Mouse (Mus musculus) cerebellum, adult 11 months (tissue): ENCODE results near the gene Lce6a.

Experiments used
- DNase-seq: peaks from one replicate; pipeline ENCODE4 v3.0.0; 2022

Gene Lce6a

DNA sequence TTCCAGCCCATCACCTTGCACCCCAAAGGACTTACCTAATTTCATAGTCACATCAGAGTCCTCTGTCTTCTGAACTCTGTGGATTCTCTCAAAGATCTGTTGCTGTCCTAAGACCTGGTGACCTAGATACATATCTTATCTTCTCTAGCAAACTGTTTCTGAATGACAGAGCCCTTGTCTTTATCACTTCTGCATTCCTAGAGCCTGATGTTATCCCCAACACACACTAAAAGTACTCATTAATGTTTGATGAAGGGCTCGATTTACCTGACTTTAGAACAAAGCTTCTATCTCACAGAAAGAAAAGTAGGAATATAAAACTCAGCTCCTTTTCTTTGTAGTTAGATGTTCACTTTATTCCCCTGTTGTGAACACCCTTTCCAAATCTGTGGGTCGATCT lies at the start of gene Lce6a:
TSS of gene Lce6a (minus strand) at position 101 of the 400 bp plus-strand sequence.
- no peak for DNase-seq

DNA sequence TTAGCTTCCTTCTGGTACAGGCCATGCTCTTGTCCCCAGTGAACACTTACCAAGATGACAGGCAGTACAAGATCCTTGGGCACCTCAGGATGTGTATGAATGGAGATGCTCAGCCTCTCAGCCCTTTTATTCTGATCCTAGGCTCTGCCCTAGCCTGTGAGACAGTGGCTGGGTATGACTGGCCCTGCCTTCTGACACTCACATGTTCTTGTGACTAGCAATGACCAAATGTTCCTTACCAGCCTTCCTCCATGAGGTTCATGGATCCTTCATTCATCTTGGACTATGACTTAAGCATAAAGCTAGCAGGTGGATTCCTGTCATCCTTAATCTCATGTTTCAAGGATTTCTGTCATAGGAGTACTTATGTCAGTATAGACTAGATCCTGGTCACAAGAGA lies 48.8 kb upstream of the Lce6a start, which contains the start of gene Lce1a2:
TSS of gene Lce1a2 (minus strand) at position 101 of the 400 bp plus-strand sequence.
- DNase-seq, result no peak

DNA sequence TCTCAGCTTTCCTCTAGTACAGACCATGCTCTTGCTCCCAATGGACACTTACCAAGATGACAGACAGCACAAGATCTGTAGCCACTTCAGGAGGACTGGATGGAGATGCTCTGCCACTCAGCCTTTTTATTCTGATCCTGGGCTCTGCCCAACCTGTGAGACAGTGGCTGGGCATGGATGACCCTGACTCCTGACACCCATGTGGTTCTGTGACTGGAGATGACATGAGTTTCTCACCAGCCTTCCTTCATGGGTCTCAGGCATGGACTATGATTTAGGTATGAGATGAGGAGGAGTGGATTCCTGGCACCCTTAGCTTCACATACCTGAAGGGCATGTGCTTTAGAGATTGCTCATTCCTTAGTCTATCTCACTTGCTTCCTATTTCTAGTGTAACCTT lies 35.4 kb upstream of the Lce6a start, which contains the start of gene Lce1b:
TSS of gene Lce1b (minus strand) at position 101 of the 400 bp plus-strand sequence.
- no peak for DNase-seq

DNA sequence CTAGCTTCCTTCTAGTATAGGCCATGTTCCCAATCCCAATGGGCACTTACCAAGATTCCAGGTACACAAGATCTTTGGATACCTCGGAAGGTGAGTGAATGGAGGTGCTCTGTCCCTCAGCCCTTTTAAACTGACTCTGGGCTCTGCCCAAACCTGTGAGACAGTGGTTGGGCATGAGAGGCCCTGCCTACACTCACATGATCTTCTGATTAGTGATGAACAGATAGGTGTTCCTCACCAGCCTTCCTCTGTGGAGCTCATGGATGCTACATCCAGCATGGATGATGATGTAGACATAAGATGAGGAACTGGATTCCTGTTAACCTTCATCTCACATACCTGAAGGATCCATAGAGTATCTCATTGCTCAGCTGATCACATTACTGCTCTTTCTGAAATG lies 26.7 kb upstream of the Lce6a start, which contains the start of gene Lce1a1:
TSS of gene Lce1a1 (minus strand) at position 101 of the 400 bp plus-strand sequence.
- DNase-seq, result no peak

DNA sequence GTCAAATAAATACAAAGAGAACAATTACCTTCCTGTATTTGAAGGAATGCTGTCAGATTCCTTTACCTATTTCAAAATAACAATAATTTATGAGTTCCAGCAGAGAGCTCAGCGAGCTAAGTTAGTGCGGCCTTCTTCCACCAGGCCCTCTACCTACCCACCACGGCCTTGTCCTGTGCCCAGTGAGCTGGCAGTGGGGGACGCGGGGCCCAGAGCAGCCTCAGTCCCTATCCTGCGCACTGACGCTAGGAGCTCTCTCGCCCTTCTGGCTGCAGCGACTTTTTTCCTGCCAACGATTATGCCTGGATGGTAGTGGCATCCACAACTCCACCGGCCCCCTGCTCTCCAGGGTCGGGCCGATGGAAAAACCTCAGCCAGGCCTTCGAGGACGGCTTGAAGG lies 18.4 kb upstream of the Lce6a start:
- no peak for DNase-seq

DNA sequence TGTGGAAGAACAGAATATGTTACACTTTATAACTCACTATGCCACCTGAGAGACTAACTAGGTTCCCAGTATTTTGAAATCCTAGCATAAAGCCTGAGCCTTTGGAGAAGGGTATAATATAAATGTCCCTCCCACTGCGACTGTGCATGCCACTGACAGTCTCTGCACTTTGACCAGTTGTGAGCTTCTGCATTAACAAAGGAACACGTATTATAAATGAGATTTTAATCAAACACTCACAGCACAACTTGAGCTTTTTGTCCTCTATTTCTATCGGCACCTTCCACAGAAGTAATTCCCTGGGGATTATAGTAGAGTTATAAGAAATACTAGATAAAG lies 17.2 kb upstream of the Lce6a start:
- DNase-seq, result no peak

DNA sequence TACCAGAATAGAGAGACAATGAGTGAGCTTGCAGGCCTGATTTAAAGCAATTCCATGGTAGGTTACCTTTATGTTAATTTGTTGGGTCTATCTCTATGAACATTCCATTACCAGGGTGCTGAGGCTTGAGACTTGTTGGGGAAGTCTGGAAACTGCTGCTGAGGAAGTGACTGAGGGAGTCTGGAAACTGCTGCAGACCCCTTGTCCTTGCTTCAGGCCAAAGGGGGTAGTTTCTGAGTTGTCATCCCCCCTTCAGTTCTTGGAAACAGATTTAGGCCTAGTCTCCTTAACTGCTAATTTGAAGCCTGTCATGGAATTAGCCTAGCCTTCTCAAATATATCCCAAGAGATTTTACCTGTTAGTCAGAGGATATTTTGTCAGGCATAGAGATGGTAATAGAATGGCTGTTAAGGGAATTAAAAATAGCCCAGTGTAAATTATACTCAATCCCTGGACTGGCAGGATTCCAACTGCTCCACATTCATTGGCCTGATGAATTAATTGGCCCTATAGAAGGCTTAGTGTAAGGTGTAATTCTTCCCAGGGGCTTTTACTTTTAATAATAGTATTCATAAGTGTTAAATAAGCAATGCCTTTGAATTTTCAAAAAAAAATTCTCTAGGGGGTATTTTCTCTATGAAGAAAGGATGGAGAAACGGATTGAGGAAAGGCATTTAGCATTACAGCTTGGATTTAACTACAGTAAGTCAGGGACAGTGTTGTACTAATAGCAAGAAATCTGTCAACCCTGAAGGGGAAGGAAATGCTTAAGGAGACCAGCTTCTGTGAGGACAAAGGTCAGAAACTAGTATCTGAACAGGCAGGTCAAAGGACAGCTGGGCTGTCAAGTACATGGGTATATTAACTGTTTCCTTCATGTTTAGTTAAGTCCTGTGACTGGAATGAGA lies 16.5 kb upstream of the Lce6a start:
- no peak for DNase-seq

DNA sequence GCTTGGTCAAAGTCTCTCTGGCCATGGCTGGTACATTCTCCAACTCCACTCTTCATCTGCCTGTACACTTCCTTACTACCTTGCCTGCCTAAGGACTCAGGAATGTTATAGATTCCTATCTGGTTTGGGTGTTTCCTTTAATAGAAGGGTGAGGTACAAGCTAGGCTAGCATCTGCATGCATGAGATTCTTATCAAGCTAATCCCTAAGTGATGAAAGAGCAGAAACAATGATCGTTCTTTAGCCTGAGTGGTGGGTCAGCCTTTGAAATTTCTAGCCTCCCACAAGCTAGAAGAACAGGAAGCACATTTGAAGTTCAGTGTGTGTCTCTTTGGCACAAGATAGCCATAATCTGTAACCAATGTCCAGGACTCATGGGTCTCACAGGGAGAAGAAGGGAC lies 11.7 kb downstream of the Lce6a start:
- no peak for DNase-seq

DNA sequence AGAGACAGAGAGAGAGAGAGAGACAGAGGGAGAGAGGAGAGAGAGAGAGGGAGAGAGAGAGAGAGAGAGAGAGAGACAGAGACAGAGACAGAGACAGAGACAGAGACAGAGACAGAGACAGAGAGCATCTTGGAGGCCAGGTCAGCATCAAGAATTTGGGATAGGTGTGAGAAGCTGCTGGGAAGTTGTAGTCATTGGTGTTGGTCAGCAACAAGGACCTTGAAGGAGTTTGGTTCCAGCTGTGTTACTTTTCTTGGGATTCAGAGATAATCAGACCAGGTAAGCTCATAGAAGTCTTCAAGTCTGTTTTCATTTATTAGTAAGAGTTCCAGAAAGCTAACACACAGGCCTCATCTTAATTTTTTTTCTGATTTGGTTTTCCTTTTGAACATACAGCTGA lies 14.1 kb downstream of the Lce6a start, which contains the start of gene 2210017I01Rik:
TSS of gene 2210017I01Rik (minus strand) at position 101 of the 400 bp plus-strand sequence.
- DNase-seq, result no peak

DNA sequence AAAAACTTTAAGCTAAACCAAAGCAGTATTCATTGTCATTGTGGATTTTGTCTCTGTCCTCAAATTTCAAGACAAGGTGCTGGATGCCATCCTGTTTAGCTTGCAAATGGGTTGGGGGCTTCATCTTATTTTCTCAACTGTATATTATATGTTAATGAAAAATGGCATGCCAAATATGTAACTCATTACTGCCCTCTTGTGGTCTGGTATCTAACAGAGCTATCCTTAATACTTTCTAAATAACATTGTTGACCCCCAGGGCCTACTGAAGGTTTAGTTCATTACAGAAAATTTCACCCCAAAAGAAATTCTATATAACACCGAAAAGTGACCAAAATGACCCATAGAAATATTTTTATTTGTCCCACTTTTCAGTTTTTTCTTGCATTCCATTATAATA lies 19.3 kb downstream of the Lce6a start:
- DNase-seq, result no peak

DNA sequence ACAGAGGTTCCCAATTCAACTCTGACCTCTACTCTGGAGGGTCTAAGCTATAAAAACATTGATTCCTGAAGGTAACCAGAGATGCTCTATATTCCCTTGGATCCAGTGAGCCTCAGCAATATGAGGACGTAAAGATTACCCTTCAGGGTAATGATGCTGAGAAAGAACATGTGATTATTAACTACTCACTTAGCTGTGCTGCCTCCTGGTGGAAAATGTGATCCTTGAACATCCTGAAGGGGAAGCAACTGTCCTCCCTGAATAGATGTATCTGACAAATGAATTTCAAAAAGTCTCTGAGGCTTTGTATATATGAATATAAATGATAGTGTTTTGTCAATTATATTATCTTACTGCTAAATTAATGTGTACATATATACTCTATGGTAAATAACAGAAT lies 21.0 kb downstream of the Lce6a start:
- DNase-seq, result no peak

DNA sequence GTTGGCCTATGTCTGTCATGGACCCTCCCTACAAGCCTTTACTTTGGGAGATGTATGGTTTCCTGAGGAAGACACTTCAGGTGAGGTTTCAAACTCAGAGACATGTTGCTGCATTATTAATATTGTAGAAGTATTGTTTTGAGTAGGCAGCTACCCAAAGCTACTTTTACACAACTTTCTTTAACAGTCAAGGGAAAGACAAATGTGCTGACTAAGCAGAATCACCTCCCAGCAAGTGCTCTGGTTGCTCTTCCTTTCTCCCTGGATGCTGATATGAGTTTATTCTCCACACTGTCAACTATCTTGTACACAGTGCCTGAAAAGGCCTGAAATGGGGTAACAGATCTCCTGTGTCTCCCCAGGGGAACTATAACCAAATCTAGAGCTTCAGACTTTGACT lies 21.5 kb downstream of the Lce6a start:
- no peak for DNase-seq

DNA sequence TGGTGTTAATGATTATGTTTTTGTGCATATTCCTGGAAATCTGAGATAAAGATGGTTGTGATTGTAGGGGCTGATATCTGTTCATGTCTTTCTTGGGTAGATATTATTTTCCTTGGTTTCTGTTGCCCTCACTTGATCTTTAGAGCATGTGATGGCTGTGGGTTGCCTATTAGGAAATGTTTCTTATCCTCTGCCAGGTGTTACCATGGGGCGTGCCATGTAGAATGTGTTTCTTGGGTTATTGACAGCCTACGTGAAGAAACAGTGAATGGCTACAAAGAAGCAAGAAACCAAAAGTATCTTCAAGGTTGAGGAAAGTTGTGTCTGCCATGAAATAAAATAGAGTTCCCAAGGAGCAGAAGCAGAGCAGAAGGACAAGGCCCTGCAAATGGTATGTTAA lies 23.0 kb downstream of the Lce6a start:
- DNase-seq, result no peak

DNA sequence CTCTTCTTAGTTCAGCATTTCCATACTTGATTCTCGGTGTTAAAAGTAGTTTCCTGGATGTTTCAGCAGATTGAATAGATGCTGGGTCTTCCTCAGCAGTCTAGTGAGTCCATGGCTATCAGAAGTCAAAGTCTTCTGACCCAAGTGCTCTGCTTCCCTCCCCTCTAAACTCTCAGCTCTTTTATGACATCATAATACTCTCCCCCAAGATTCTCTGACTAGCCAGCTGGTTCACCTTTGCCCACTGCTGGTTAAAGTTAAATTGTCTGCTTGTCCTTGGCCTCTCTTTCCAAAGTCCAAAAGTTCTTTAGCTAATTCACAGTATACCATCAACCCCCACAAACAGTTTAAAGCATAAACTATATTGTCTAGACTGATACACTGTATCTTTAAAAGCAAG lies 32.6 kb downstream of the Lce6a start, which contains the start of gene Smcp:
TSS of gene Smcp (minus strand) at position 140 of the 400 bp plus-strand sequence.
- no peak for DNase-seq

DNA sequence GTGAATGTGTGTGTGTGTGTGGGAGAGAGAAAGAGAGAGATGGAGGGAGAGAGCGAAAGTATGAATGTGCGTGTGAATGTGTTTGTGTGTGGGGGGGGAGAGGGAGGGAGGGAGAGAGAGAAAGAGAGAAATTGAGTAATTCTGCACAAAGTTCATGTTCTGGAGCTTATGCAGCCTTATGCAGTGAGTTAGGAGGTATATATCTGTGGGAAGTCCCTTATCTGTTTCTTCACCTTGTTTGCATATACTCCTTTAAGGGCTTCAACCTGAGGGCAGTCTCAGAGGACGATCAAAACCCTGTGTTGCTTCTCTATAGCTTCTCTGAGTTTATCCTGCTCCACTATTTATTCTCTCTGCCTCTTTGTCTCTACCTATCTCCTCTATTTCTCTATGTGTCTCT lies 34.3 kb downstream of the Lce6a start:
- no peak for DNase-seq

DNA sequence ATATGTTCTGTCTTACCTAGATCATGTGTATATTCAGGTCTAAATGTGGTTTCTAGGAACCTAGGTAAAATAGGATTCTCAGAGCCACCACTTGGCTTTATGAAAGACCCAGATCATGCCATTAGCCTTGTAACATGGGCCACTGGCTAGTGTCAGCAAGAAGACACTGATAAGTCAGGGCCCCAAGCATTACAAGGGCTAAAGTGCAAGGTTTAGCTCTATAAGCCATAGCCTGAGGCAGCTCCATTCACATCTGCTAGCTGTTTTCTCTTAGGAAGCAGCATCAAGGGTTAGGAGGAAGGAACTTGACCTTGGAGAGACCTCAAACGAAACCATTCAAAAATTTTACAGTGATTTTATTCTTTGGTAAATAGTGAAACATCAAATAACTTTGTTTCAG lies 36.4 kb downstream of the Lce6a start:
- DNase-seq, result no peak

DNA sequence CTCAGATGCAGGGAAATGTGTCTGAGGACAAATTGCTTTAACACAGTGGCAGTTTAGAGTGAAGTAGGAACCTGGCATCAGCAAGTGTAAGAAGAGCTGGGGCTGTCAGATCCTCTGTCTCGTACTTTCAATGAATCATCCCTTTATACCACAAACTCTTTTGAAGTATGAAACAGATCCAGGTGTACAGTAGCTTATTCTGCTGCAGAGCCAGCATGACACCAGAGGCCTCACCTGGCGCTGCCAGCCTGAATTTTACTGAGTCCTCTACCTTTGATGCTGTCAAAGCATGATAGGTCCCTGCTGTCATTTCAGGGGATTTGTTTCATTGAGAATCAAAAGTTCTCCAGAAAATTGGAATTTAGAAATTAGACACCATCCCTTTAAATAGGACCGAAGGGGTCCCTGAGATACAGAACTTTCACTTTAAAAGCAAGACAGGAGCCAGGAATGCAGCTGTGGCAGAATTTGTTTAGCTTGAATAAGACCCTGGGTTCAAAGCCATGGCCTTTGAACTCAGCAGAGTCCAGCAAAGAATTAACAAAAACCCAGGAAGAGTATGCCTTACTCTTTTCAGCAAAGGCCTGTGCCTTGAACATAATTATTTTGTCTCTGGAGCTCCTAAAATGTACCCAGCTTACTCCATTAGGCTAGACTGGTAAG lies 38.2 kb downstream of the Lce6a start:
- no peak for DNase-seq

DNA sequence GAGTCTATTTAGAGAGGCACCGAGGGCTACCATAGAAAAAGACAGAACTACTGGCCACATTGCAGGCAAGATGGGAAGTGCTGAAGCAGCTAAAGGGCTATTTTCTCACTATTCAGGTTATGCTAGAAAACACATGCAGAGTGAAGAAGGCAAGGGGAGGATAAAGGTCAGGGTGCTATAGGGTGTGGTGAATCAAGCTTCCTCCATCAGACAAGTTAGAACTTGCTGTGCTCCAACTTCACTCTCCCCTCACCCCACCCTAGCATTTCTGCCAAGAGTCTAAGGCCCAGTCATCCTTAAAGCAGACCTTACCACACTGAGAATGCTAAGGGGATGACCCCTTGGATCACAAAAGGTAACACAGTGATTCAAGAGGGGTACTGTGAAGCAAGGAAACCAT lies 42.0 kb downstream of the Lce6a start:
- DNase-seq, result no peak

DNA sequence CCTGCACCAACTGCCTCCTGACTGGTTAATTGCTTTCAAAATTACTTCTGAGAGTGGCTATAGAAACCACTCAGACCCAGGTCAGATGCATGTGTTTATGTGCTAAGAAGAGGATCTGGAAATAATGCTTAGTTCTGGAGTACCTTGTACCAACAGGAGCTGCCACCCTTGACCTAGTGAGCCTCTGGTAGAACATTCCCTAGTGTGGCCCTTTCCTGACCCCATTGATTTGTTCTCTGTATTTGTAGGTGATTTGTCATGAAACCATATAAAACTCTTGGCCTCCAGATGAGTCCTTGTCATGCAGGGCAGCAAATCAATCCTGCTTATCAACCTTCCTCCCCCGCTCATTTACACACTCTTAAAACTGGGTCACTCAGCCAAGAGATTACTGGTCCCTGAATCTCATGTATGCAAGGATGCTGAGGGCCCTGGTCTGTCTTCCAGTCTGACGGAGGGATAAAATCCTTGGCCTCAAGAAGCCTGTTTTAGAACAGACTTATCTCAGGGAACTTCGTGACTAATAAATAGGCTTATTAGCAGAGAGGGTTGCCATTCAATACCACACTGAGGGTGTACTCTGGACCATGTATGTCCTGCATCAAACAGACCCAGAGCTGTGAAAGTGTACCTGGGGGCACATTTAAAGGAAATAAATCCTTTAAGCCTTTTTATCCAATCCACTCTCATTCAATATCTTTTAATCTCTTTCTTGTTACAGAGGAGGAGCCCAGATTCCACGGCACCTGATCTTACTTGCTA lies 42.6 kb downstream of the Lce6a start:
- no peak for DNase-seq

DNA sequence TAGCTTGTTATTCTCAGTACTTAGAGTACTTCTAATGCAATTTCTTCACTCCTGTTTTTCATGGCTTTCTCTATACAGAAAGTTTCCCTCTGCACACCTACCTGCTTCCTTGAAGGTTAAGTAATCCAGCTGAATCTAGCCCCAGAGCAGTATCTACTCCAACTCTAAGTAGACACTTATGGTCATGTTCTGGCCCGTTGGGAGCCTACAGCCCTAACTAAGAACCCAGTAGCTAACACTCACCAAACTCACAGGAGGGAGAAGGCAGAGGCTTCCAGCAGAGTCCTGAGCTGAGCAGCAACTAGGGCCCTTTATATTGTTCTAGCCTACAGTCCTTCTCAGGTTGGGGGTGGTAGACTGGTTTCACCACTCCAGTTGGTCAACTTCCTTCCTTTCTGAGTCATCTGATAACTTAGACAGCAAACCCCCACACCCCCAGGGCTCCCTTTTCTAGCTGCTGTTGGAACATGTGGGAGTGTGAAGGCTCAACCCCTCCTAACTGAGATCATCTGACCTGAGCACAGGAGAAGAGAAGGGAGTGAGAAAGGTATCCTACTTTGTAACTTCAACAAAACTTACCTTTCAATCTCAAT lies 47.9 kb downstream of the Lce6a start, which contains the start of gene Ivl:
TSS of gene Ivl (minus strand) at position 287 of the 593 bp plus-strand sequence.
- DNase-seq, result no peak

DNA sequence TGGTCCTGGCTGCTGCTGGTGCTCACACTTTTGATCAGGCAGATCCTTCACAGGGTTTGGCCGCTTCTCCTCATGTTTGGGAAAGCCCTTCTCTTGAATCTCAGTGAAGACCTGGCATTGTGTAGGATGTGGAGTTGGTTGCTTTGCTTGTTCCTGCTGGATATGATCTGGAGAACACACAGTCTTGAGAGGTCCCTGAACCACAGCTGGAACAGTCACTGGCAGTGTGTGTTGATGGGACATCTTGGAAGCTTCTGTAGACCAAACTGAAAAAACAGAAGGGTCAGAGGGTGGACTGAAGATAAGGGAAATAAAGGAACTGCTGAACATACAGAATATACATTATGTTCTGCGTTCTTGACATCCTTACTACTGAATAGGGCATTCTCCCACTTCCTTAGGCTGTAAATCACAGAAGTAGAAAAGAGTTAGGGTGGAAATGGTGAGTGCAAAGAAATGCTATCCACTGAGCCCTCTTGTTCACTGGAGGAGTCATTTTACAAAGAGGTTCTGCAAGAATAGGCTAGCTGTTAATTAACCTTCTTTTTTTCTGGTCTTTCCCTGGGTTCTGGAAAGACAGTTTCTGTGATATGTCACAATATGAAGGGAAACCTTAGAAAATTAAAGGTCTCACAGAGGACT lies 48.8 kb downstream of the Lce6a start:
- DNase-seq, result no peak
